Mouse (Mus musculus) embryonic fibroblast, embryonic 13.5 days (primary cell): ENCODE results near the gene Ndst4. TPM values are rescaled to one million over a fixed set of nuclear protein-coding genes. Genes with fewer than 3 reads are reported as not detected.

Experiments used
- H3K27ac ChIP-seq: 2 replicates; pipeline ENCODE4 v1.5.1; 2012; ENCODE audit warnings: low read length, control low read depth, inconsistent platforms; ENCODE audit not compliant: insufficient read depth
- H3K4me1 ChIP-seq: 2 replicates; pipeline ENCODE4 v1.6.1; 2011; ENCODE audit warnings: low read length; ENCODE audit not compliant: control insufficient read depth, insufficient read depth
- H3K4me3 ChIP-seq: 2 replicates; pipeline ENCODE4 v1.5.1; 2011; ENCODE audit warnings: mild to moderate bottlenecking, control low read depth, low read length; ENCODE audit not compliant: insufficient read depth
- CTCF ChIP-seq: IDR thresholded peaks from 2 replicates; pipeline ENCODE4 v1.5.1; 2011; ENCODE audit warnings: mild to moderate bottlenecking, control low read depth, low read length, moderate library complexity, borderline replicate concordance; ENCODE audit not compliant: insufficient read depth
- POLR2A ChIP-seq: IDR thresholded peaks from 2 replicates; pipeline ENCODE4 v1.6.1; 2011; ENCODE audit warnings: low read depth, mild to moderate bottlenecking, control low read depth, low read length, moderate library complexity
- polyA plus RNA-seq: library from polyadenylated mRNA; stranded (reverse); fragments of >200 nt; gene quantifications from 2 replicates; pipeline ENCODE4 v1.2.4, GENCODE M21; 2011; ENCODE audit warnings: low read depth; ENCODE audit not compliant: missing spikeins, insufficient read length

The Ndst4 gene
- polyA plus RNA-seq, 1 experiment = 0.09 TPM

- H3K27ac ChIP-seq = no peak overlapping the region
- no peak for TF ChIP-seq POLR2A
- no peak for TF ChIP-seq CTCF
- no peaks in the 10 kb centered on the region for H3K4me1 ChIP-seq
- H3K4me3 ChIP-seq = no peak overlapping the region
These were observed 319.1 kb downstream of the Ndst4 start for GRCm38 (mm10) chr3:125722953-125723352.

- Histone ChIP-seq H3K4me3 (no peak overlapping the region), H3K27ac (no peak overlapping the region), H3K4me1 (no peaks in the 10 kb centered on the region)
- no peak for TF ChIP-seq POLR2A
- no peak for TF ChIP-seq CTCF
These were observed 331.1 kb downstream of the Ndst4 start for GRCm38 (mm10) chr3:125734945-125735344.

- Histone ChIP-seq H3K4me1 (no peaks in the 10 kb centered on the region), H3K4me3 (no peak overlapping the region), H3K27ac (no peak overlapping the region)
- TF ChIP-seq CTCF (no peak), POLR2A (no peak)
These were observed 340.7 kb downstream of the Ndst4 start for GRCm38 (mm10) chr3:125744468-125745141.

- TF ChIP-seq POLR2A (no peak), CTCF (no peak)
- no peaks in the 10 kb centered on the region for H3K4me1 ChIP-seq
- no peak overlapping the region for H3K4me3 ChIP-seq
- no peak overlapping the region for H3K27ac ChIP-seq
These were observed 341.2 kb downstream of the Ndst4 start for GRCm38 (mm10) chr3:125745142-125745496.

- no peaks in the 10 kb centered on the region for H3K4me1 ChIP-seq
- H3K4me3 ChIP-seq = no peak overlapping the region
- no peak overlapping the region for H3K27ac ChIP-seq
- TF ChIP-seq POLR2A (no peak), CTCF (no peak)
These were observed 342.5 kb downstream of the Ndst4 start for GRCm38 (mm10) chr3:125746367-125746766.

- H3K4me3 ChIP-seq = no peak overlapping the region
- TF ChIP-seq POLR2A = no peak
- no peak for TF ChIP-seq CTCF
- no peak overlapping the region for H3K27ac ChIP-seq
- no peaks in the 10 kb centered on the region for H3K4me1 ChIP-seq
These were observed 353.0 kb downstream of the Ndst4 start for GRCm38 (mm10) chr3:125756911-125757310.

- no peak for TF ChIP-seq POLR2A
- no peak for TF ChIP-seq CTCF
- Histone ChIP-seq H3K27ac (no peak overlapping the region), H3K4me1 (no peaks in the 10 kb centered on the region), H3K4me3 (no peak overlapping the region)
These were observed 356.8 kb downstream of the Ndst4 start for GRCm38 (mm10) chr3:125760711-125761110.
